8 mouse cellular contexts compared by ENCODE assay signal in the genomic region with DNA sequence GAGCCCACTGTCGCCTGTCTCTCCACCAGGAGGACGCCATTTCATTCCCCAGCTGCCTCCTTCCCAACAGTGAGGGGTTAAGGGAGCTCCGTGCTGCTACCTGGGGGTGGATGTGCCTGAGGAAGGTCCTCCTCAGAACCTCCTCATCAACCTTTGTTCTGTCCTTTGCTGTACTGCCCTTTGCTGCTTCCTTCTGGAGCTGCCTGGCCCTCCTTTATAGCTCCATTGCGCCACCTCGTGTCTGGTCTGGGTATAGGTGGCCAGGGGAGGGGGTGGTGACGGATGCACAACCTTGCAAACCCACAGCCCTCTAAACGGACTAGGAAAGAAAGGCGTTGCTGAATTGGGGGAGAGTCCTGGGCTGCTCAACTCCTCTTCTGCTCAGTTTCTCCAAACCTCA. TPM values are rescaled to one million over a fixed set of nuclear protein-coding genes. Genes with fewer than 3 reads are reported as not detected.
DNase-seq lines count a peak whose midpoint lies in the region; ATAC-seq lines count a peak whose summit lies in the region.

No protein-coding gene starts in this region.

- no peaks in the 10 kb centered on the region for H3K9me3 ChIP-seq in midbrain, embryonic 10.5 days (replicated peaks)

- intact Hi-C loops in gastrocnemius, postnatal 36 days (cut with DNase I), result loop anchor here (1.0 to 5.0 kb wide), 3 partner anchors 78 to 214 kb away; partner anchors contain the start of gene Cenpt
- intact Hi-C loops in left cerebral cortex, postnatal 14 days (cut with DNase I), result loop anchor here (5.0 kb wide), 2 partner anchors 38 to 218 kb away; partner anchors contain the start of gene Nrn1l

- peaks cover 31% of the 10 kb centered on the region for H3K36me3 ChIP-seq in midbrain, embryonic 10.5 days

- WGBS in midbrain, embryonic 10.5 days, result 16% methylated on average over 8 of the region's 8 CpGs

- H3K4me1 ChIP-seq in midbrain, embryonic 10.5 days, result peaks cover 7% of the 10 kb centered on the region

- no peaks in the 10 kb centered on the region for H3K27me3 ChIP-seq in midbrain, embryonic 10.5 days (ENCODE audit: low read depth, poor library complexity, severe bottlenecking)

- H3K27ac ChIP-seq in midbrain, embryonic 10.5 days (replicated peaks), result peak overlapping the region; percentile 75

- DNase-seq in adrenal gland, adult (ENCODE audit: inconsistent age in 2 of 2, low spot score in 1 of 2), result peak; percentile 81 to 96
- DNase-seq in embryo, embryonic 10 days (ENCODE audit: low spot score), result peak; percentile 73
- DNase-seq in gastrocnemius, postnatal 36 days, result peak; percentile 78 to 79
- peak; percentile 75 to 81 for DNase-seq in left cerebral cortex, postnatal 14 days (ENCODE audit: low spot score in 2 of 2)
- DNase-seq in midbrain, embryonic 10.5 days (ENCODE audit: low spot score), result peak; percentile 82
- DNase-seq in right cerebral cortex, postnatal 25 days, result peak; percentile 77
- peak; percentile 66 to 90 for DNase-seq in urinary bladder, postnatal 4 days (ENCODE audit: low spot score in 2 of 2)

- peak; percentile 82 for ATAC-seq in inflammation-experienced regulatory T-cells, adult 6 months

- H3K4me3 ChIP-seq in midbrain, embryonic 10.5 days, result no peak overlapping the region

RNA-seq across cellular contexts. Expression of gene Ctrl, which starts 3.1 kb away (rescaled TPM):
- total RNA-seq in gastrocnemius, postnatal 36 days (2021), result not detected
- 1 to 10 TPM; 3.0 to 4.1 (median 3.4) TPM for polyA plus RNA-seq in inflammation-experienced regulatory T-cells, adult 6 months (2017; shearing (Covaris generic))
- total RNA-seq in left cerebral cortex, postnatal 14 days (2021), result 1 to 10 TPM; 1.0 to 1.1 TPM
- polyA plus RNA-seq in midbrain, embryonic 10.5 days (2016; fragmentation: Nextera tagmentation; extraction: Ambion mirVana), result 1.3 and 1.4 TPM in 2 replicates

RNA-seq across cellular contexts. Expression of gene Psmb10, which starts 7.6 kb away (rescaled TPM):
- total RNA-seq in gastrocnemius, postnatal 36 days (2021), result 10 to 100 TPM; 15.7 to 24.2 TPM
- 100 to 1,000 TPM; 368 to 388 (median 373) TPM for polyA plus RNA-seq in inflammation-experienced regulatory T-cells, adult 6 months (2017; shearing (Covaris generic))
- 10 to 100 TPM; 80.7 TPM for total RNA-seq in left cerebral cortex, postnatal 14 days (2021)
- polyA plus RNA-seq in midbrain, embryonic 10.5 days (2016; fragmentation: Nextera tagmentation; extraction: Ambion mirVana), result 29.1 TPM in 2 replicates

RNA-seq across cellular contexts. Expression of gene Lcat, which starts 12.6 kb away (rescaled TPM):
- under 1 TPM in 1 of 2 experiments, not detected in 1; 0.25 TPM for total RNA-seq in gastrocnemius, postnatal 36 days (2021)
- polyA plus RNA-seq in inflammation-experienced regulatory T-cells, adult 6 months (2017; shearing (Covaris generic)), result under 1 TPM; 0.44 to 0.67 (median 0.45) TPM
- total RNA-seq in left cerebral cortex, postnatal 14 days (2021), result 10 to 100 TPM; 20.0 to 21.9 TPM
- 1.0 and 1.2 TPM in 2 replicates for polyA plus RNA-seq in midbrain, embryonic 10.5 days (2016; fragmentation: Nextera tagmentation; extraction: Ambion mirVana)

RNA-seq across cellular contexts. Expression of gene Pskh1, which starts 30.4 kb away (rescaled TPM):
- total RNA-seq in gastrocnemius, postnatal 36 days (2021), result 10 to 100 TPM in 1 of 2 experiments, 1 to 10 TPM in 1; 9.5 to 11.5 TPM
- 10 to 100 TPM; 10.0 to 14.4 (median 11.1) TPM for polyA plus RNA-seq in inflammation-experienced regulatory T-cells, adult 6 months (2017; shearing (Covaris generic))
- 1 to 10 TPM; 7.4 to 7.5 TPM for total RNA-seq in left cerebral cortex, postnatal 14 days (2021)
- polyA plus RNA-seq in midbrain, embryonic 10.5 days (2016; fragmentation: Nextera tagmentation; extraction: Ambion mirVana), result 29.9 and 32.2 TPM in 2 replicates

RNA-seq across cellular contexts. Expression of gene Slc12a4, which starts 35.3 kb away (rescaled TPM):
- 10 to 100 TPM; 11.2 to 17.7 TPM for total RNA-seq in gastrocnemius, postnatal 36 days (2021)
- polyA plus RNA-seq in inflammation-experienced regulatory T-cells, adult 6 months (2017; shearing (Covaris generic)), result 1 to 10 TPM; 5.4 to 8.8 (median 6.4) TPM
- 10 to 100 TPM; 19.2 to 21.3 TPM for total RNA-seq in left cerebral cortex, postnatal 14 days (2021)
- polyA plus RNA-seq in midbrain, embryonic 10.5 days (2016; fragmentation: Nextera tagmentation; extraction: Ambion mirVana), result 16.9 and 18.7 TPM in 2 replicates

Comparison
In these comparisons a context has a peak if more than half of its experiments do, and no peak if none do; other contexts are left out.
1. RNA of gene Lcat, which starts 12.6 kb away (total RNA-seq): 20.0 to 21.9 TPM in left cerebral cortex, postnatal 14 days; 0.25 TPM in gastrocnemius, postnatal 36 days; every median in the first group is over 10 times any median in the second.
2. Peak in every context shown above with its lines, with median percentiles within 50 percentile points of each other: DNase-seq.